Mouse (Mus musculus): ENCODE data around the gene Zw10.

DNA sequence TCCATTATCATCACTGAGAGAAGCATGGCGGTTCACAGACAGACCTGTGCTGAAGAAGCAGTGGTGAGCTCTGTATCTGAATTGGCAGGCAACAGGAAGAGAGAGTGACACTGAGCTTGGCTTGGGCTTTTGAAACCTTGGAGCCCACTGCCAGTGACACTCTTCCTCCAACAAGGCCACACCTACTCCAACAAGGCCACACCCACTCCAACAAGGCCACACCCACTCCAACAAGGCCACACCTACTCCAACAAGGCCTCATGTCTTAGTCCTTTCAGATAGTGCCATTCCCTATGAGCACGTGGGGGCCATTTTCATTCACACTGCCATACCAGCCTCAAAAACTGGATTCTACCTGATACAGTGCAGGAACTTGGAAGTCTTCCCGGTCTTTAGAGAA, 43.5 kb downstream of the Zw10 start:
- TF ChIP-seq CTCF (IDR thresholded peaks at IDR 0.05; ENCODE audit: extremely low read depth, insufficient read depth, insufficient read length, insufficient replicate concordance): no peak
- TF ChIP-seq POLR2A (IDR thresholded peaks at IDR 0.05; ENCODE audit: low read depth, low read length): no peak
